Mouse (Mus musculus): ENCODE data around the gene Eno3.

DNA sequence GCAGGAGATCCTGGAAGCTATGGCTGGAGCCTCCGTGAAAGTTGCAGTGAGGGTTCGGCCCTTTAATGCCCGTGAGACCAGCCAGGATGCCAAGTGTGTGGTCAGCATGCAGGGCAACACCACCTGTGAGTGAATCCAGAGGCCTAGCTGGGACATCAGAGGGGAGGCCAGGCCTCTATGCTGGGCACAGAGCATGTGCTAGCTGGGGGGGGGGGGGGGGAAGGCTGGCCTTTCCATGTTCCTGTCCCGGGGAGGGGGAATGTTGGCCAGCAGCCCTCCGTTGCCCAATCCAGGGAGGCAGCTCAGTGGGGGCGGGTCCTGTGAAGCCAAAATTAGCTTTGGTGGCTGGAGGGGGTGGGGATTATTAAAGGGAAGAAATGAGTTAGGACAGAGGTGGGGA, 45.8 kb downstream of the Eno3 start:
- TF ChIP-seq MXI1 (IDR thresholded peaks at IDR 0.05; ENCODE audit: low read depth, low read length) (no peak), E2F4 (IDR thresholded peaks at IDR 0.05; ENCODE audit: borderline replicate concordance, low read depth, low read length) (no peak), CTCF (IDR thresholded peaks at IDR 0.05 in 2 of 3, conservative IDR thresholded peaks at IDR 0.05 in 1 of 3; ENCODE audit: control insufficient read depth in 1 of 3, insufficient read depth in 1 of 3, low read depth in 2 of 3, low read length in 3 of 3, poor library complexity in 1 of 3, severe bottlenecking in 1 of 3) (no peak), NELFE (IDR thresholded peaks at IDR 0.05; ENCODE audit: low read depth, low read length) (no peak), GATA1 (IDR thresholded peaks at IDR 0.05; ENCODE audit: low read depth, low read length) (no peak), POLR2A (IDR thresholded peaks at IDR 0.05; ENCODE audit: control insufficient read depth in 1 of 2, insufficient read depth in 1 of 2, low read depth in 1 of 2, low read length in 2 of 2, poor library complexity in 1 of 2) (no peak)

All from MEL (cell line).